Mouse (Mus musculus) ES-CJ7 (cell line): ENCODE measurements around the gene Gstz1.

Experiments used
- DNase-seq: peaks from one replicate; pipeline ENCODE4 v3.0.0; 2011; ENCODE audit warnings: low read depth, low spot score

The Gstz1 gene

DNA sequence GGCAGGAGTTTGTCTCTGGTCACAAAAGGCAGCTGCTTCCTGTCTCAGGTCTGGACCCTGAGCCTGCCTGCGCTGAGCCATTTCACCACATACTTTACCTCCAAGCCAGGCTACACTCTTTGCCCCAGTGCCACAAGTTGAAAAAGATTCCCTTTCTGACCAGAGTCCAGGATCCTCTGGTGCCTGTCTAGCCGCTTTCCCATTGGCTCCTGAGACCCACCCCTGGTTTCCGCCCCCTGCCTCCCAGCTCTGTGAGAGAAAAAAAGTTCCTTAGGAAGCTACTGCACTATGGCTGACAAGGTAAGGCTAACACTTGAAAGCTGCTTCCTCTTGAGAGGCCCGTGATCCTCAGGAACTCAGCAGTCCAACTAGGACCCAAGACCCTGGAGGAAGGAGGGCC lies 10.4 kb downstream of the Gstz1 start:
- DNase-seq: no peak

GRCm38 (mm10) chr12:87158099-87158498 lies 11.1 kb downstream of the Gstz1 start:
- DNase-seq: no peak

GRCm38 (mm10) chr12:87160310-87160709 lies 13.3 kb downstream of the Gstz1 start:
- no peak for DNase-seq

- no peak for DNase-seq
Measured at GRCm38 (mm10) chr12:87160815-87161214, 13.8 kb downstream of the Gstz1 start.

- DNase-seq: no peak
Measured at GRCm38 (mm10) chr12:87175194-87175946, 28.4 kb downstream of the Gstz1 start.

- no peak for DNase-seq
Measured at GRCm38 (mm10) chr12:87177631-87178030, 30.7 kb downstream of the Gstz1 start.

DNA sequence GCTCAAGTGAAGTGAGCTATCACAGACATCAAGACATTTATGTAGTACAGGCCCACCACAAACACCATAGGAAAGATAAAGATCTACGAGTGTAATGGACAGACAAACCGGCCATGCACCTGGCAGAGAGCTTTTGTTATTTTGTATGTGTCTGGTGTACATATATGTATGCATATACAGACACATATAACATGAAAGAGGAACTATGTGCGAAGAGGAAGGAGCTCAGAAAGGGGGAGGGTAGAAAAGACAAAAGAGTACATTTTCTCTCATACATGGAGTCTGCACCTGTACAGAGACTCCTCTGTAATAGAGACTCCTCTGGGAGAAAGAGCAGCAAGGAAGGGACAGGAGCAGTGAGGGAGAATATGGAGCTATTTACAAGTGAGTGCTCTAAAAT lies 46.0 kb downstream of the Gstz1 start:
- DNase-seq: no peak

- no peak for DNase-seq
Measured at GRCm38 (mm10) chr12:87195069-87195468, 48.1 kb downstream of the Gstz1 start.

DNA sequence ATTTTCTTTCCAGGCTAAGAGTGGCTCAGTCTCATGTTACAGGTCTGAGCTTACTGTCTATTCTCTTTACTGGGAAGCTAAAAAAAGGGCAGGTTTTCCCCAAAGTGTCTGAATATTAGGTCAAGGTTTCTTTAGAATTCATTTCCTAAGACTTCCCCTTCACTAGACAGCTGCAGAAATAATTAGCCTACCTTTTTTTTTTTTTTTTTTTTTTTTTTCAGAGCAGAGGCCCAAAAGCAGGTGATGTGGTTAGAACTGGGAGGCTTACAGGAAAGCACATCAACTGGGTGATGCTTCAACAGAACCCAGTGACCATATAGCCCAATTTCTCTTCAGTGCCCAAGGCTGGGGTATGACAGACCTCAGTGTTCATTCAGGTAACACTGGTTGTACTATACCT lies 49.3 kb downstream of the Gstz1 start:
- DNase-seq: no peak

DNA sequence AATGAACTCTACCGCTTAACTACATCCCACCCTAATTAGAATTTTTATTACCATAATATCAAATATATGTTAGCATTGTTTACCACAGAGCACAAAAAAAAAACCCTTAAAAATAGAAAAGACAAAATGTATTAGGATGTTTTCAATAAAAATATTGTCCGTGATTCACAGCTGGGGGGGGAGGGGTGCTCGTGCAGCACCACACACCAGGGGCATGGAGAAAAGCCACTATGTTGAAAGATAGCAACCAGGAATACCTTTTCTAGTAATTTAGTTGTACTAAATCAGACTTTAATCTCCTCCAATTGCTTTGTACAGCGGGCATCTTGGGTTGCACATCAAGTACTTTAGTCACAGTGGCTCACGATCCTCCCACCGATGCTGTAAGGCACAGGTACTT lies 51.8 kb downstream of the Gstz1 start:
- no peak for DNase-seq

DNA sequence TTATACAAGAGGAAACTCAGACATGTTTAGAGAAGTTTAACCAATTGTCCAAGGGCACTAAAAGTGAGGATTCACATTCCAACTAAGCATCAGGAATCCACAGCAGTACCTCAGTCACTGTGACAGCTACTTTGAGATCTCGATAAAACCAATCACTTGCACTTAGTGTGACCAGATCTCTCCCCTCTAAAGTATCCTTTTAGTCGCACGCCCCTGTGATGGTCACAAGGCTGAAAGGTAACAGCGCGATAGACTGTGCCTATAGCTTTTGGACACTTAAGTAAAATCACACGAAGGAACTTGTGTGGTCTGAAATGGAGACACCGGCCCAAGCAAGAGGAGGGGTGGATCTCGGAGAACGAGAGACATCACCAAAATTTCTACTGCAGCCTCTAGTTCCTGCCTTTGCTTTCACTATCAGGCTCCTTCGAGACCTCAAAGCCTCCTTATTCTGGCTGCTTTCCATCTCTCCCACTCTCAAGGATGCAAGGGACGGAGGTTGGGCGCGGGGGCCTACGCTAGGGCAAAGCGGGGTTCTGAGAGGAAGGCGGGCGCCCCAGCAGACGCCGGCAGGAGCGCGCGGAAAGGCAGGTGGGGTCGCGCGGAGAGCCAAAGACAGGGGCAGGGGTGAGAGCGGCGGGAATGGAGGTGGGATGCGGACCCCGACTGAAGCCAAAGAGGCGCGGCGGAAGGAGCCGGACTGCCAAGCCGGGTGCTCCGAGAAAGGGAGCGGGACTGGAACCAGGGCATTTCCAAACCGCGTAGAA lies 52.4 kb downstream of the Gstz1 start, which contains the start of gene Samd15:
Samd15 (plus strand) TSS at position 518 of the 767 bp plus-strand sequence.
- peak; percentile 13 for DNase-seq

- peak; percentile 89 for DNase-seq
Measured at GRCm38 (mm10) chr12:87199973-87200586, 53.1 kb downstream of the Gstz1 start, which contains the start of gene Tmed8. Gene Tmed8 (minus strand): TSS chr12:87200454.

GRCm38 (mm10) chr12:87201694-87202093 lies 54.7 kb downstream of the Gstz1 start:
- DNase-seq: peak; percentile 21

GRCm38 (mm10) chr12:87205789-87206188 lies 58.8 kb downstream of the Gstz1 start:
- DNase-seq: peak; percentile 72

DNA sequence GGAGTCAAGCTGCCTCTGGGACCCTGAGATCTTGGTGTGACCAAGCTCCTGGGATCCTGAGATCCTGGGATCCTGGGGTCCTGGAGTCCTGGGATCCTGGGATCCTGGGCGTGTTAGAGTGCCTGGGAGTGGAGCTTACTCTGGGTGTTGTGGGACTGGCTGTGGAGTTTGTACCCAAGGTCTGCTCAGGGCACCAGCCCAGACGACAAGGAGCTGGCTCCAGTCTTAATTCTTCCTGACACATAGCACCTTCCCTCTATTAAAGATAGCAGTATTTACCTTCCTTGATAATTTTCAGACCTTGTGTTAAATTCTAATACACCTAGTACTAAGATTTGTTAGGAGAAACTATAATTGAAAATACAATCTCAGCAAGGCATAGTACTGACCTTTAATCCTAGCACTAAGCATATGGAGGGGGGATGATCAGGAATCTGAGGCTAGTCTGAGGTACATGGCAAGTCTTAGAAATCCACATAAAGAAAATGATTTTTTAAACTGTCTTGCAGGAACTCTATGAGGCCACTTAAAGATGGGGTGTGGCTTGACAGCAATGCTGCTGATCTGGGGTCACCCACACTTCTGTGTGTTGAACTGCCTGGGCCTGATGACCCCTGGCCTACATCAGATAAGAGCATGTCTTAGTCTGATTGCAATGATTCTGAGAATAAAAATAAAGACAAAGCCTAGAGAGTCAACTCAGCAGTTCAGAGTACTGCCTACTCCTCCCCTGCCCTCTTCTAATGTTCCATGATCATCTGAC lies 66.1 kb downstream of the Gstz1 start:
- no peak for DNase-seq
